Mouse (Mus musculus): ENCODE data around the gene Psma3.

The Psma3 gene

DNA sequence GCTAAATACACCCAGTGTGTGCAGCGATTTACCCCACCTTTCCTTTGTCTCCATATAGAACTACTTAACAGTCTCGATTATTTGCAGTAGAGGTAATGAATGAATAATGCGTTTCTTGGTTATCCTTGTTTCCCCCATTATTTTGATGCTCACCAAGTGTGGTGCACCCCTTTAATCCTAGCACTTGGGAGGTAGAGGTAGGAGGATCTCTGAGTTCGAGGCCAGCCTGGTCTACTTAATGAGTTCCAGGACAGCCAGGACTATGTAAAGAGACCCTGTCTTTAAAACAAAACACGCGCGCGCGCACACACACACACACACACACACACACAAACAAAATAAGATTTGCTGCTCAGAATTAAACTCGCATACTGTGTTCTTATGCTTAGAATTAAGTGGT, 985 bp downstream of the Psma3 start:
- H3K36me3 ChIP-seq (ENCODE audit: control insufficient read depth, insufficient read depth, low read length, poor library complexity, severe bottlenecking): peaks cover 5% of the 10 kb centered on the region; the same call in 1 of the 2 replicates
- H3K27me3 ChIP-seq (ENCODE audit: control insufficient read depth, insufficient read depth, low read length, poor library complexity, severe bottlenecking): no peaks in the 10 kb centered on the region
- no peak for DNase-seq (ENCODE audit: low read depth, low spot score)

DNA sequence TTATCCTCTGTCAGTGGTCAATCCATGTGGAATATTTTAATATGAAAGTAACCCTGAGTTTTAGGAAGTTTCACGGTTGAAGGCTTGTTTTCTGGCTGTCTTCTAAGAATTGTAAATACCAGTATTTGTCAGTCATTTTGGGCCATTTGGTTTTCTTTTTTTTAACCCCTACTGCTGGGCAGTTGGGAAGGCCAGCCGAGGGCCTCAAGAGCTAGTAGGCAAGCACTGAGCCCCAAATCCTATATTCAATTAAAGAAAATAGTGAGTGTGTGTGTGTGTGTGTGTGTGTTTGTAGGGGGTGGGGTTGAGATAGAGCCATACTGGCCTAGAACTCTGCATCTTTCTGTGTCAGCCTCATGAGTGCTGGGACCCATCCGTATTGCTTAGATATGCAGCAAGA, 1.5 kb downstream of the Psma3 start:
- Histone ChIP-seq H3K27me3 (ENCODE audit: control insufficient read depth, insufficient read depth, low read length, poor library complexity, severe bottlenecking) (no peaks in the 10 kb centered on the region), H3K36me3 (ENCODE audit: control insufficient read depth, insufficient read depth, low read length, poor library complexity, severe bottlenecking) (peaks cover 5% of the 10 kb centered on the region; the same call in 1 of the 2 replicates)
- no peak for DNase-seq (ENCODE audit: low read depth, low spot score)

GRCm38 (mm10) chr12:70978345-70978744, 3.9 kb downstream of the Psma3 start:
- Histone ChIP-seq H3K36me3 (ENCODE audit: control insufficient read depth, insufficient read depth, low read length, poor library complexity, severe bottlenecking) (peaks cover 9% of the 10 kb centered on the region; the same call in 1 of the 2 replicates), H3K27me3 (ENCODE audit: control insufficient read depth, insufficient read depth, low read length, poor library complexity, severe bottlenecking) (no peaks in the 10 kb centered on the region)
- DNase-seq (ENCODE audit: low read depth, low spot score): no peak

DNA sequence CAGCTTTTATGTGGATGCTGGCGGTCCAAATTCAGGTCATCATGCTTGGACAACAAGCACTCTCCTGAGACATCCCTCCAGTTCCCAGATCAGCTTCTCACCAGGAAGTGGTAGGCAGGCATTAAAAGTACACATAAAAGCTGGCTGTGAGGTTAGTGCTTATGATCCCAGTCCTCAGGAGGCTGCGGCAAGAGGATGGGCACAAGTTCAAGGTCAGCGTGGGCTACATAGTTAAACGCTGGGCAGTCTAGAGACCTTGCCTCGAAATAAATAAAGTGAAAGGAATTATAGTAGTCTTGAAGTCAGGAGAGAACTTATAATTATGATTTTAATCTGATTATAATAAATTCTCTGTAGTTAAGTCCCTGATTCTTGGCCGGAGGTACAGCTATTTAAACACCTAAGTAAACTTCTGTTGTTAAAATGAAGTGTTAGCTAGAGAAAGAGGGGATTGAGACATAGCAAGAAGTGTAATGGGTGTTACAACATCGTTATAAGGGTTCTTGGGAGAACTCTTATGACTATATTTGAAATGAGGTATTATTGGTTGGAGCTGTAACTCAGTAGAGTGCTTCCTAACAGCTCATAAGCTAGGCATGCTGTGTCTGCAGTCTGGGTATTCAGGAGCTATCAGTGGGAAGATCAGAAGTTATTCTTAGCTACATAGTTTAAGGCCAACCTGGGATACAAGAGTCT, 10.6 kb downstream of the Psma3 start:
- peaks cover 17% of the 10 kb centered on the region; the same call in 1 of the 2 replicates for H3K36me3 ChIP-seq (ENCODE audit: control insufficient read depth, insufficient read depth, low read length, poor library complexity, severe bottlenecking)
- H3K27me3 ChIP-seq (ENCODE audit: control insufficient read depth, insufficient read depth, low read length, poor library complexity, severe bottlenecking): no peaks in the 10 kb centered on the region
- DNase-seq (ENCODE audit: low read depth, low spot score): no peak

DNA sequence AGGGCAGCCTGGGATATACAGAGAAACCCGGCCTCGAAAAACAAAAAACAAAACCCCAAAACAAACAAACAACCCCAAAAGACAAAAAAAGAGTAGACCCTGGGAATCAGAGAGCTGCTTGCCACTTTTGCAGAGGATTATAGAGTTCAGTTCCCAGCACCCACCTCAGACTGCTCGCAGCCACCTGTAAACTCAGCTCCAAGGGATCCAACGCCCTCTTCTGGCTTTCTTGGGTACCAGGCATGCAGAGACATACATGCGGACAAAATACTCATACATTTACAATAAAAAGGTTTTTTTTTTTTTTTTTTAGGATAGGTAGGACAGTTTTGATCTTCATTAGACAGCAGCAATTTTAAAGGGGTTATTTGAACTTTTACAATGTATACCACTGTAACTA, 22.8 kb downstream of the Psma3 start:
- H3K27me3 ChIP-seq (ENCODE audit: control insufficient read depth, insufficient read depth, low read length, poor library complexity, severe bottlenecking): no peaks in the 10 kb centered on the region
- peaks cover 11% of the 10 kb centered on the region for H3K36me3 ChIP-seq (ENCODE audit: control insufficient read depth, insufficient read depth, low read length, poor library complexity, severe bottlenecking)
- no peak for DNase-seq (ENCODE audit: low read depth, low spot score)

DNA sequence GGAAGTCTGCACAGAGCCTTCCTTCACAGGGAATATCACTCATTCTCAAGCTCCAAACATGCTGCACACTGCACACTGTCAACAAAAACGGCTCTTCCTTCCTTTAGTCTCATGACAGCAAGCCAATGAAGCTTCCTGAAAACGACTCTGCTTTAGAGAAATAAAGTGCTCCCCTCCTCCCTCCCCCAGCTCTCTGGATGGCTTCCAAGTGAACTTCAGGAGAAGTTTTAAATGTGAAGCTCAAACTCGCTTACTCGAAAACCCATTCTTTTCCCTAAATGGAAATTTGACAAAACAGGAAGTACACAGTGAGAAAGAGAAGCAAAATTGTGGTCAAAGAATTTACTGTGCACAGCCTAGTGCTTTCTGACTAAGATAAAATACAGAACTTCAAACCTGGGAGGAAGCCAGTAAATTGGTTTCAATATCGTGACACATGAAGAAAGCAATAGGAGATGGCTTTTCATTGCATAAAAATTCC, 25.0 kb downstream of the Psma3 start:
- Histone ChIP-seq H3K27me3 (ENCODE audit: control insufficient read depth, insufficient read depth, low read length, poor library complexity, severe bottlenecking) (no peaks in the 10 kb centered on the region), H3K36me3 (ENCODE audit: control insufficient read depth, insufficient read depth, low read length, poor library complexity, severe bottlenecking) (peaks cover 6% of the 10 kb centered on the region)
- peak; percentile 68 for DNase-seq (ENCODE audit: low read depth, low spot score)

DNA sequence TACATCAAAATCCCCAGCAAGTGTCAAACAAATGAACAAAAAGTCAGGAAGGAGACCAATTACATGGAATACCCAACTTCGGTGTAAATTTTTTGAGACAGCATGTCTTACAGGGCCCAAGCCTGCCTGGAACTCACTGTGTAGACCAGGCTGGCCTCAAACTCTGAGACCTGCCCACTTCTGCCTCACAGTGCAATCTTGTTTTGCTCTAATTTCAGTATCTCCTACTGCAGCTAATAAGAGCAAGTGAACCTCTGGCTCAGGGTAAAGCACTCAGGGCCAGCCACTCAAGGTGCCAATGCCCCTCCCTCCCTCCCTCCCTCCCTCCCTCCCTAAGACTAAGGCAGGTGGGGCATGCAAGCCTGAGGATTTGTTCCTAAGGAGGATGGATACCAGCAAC, 25.9 kb downstream of the Psma3 start:
- DNase-seq (ENCODE audit: low read depth, low spot score): no peak
- no peaks in the 10 kb centered on the region for H3K27me3 ChIP-seq (ENCODE audit: control insufficient read depth, insufficient read depth, low read length, poor library complexity, severe bottlenecking)

DNA sequence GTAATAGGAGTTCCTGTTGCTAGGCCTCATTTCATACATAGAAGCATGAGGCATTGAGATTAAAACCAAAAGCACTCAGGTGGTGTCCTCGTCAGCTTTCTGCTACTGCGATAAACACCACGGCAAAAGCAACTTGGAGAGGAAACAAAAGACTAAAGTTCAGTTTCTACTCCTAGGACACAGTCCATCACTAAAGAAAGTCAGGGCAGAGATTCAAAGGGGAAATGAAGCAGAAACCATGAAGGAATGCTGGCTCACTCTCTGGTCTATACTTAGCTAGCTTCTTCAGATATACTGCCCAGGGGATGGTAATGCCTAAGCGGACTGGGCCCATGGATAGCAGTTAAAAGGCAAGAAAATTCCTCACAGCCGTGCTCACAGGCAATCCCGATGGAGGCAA, 27.0 kb downstream of the Psma3 start:
- no peak for DNase-seq (ENCODE audit: low read depth, low spot score)
- Histone ChIP-seq H3K27me3 (ENCODE audit: control insufficient read depth, insufficient read depth, low read length, poor library complexity, severe bottlenecking) (no peaks in the 10 kb centered on the region), H3K36me3 (ENCODE audit: control insufficient read depth, insufficient read depth, low read length, poor library complexity, severe bottlenecking) (peaks cover 11% of the 10 kb centered on the region)

More for the DNA sequence above, 25.9 kb downstream of the Psma3 start:
- peaks cover 6% of the 10 kb centered on the region for H3K36me3 ChIP-seq (ENCODE audit: control insufficient read depth, insufficient read depth, low read length, poor library complexity, severe bottlenecking)

DNA sequence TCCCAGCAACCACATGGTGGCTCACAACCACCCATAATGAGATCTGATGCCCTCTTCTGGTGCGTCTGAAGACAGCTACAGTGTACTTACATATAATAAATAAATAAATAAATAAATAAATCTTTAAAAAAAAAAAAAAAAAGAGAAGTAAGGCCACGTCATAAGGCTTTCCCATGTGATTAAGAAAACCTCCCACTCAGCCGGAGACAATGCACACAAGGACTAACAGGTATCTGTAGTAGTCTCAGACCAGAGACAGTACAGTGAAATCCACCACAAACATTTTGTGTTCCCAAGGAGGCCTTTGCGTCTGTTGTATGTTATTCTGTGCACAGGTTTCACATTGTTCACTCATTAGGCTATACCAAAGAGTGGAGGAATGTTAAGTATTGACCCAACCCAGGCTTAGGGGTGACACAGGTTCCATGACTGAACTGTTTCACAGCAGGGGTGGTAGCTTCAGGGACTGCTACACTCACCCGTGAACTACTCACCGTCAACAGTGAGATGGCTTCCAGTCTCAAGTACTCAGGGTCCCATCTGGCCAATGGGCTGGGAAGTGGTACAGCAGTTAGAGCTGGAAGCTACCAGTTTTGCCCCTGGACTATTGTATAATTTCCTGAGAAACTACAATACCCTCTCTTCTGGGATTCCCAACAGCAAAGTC, 29.5 kb downstream of the Psma3 start:
- DNase-seq (ENCODE audit: low read depth, low spot score): peak; percentile 51
- Histone ChIP-seq H3K36me3 (ENCODE audit: control insufficient read depth, insufficient read depth, low read length, poor library complexity, severe bottlenecking) (peaks cover 13% of the 10 kb centered on the region), H3K27me3 (ENCODE audit: control insufficient read depth, insufficient read depth, low read length, poor library complexity, severe bottlenecking) (no peaks in the 10 kb centered on the region)

GRCm38 (mm10) chr12:71006141-71006540, 31.7 kb downstream of the Psma3 start:
- no peaks in the 10 kb centered on the region for H3K27me3 ChIP-seq (ENCODE audit: control insufficient read depth, insufficient read depth, low read length, poor library complexity, severe bottlenecking)
- peaks cover 18% of the 10 kb centered on the region for H3K36me3 ChIP-seq (ENCODE audit: control insufficient read depth, insufficient read depth, low read length, poor library complexity, severe bottlenecking)
- no peak for DNase-seq (ENCODE audit: low read depth, low spot score)

DNA sequence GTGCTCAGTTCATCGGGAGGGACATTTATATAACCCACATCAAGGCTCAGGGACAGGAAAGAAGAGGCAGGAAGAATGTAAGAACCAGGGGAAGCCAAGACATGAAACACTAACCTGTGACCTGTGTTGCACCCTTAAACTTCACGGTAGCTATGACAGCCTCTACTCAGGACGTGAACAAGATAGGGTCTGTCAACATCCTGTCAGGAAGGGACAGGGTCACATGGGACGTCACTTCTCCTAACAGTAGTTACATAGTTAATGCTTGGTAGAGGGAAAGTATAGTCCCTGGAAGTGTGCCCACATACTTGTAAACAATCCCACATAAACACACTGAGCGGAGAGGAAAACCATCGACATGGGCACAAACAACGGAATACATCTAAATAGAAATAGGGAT, 32.5 kb downstream of the Psma3 start:
- peaks cover 18% of the 10 kb centered on the region for H3K36me3 ChIP-seq (ENCODE audit: control insufficient read depth, insufficient read depth, low read length, poor library complexity, severe bottlenecking)
- DNase-seq (ENCODE audit: low read depth, low spot score): no peak
- no peaks in the 10 kb centered on the region for H3K27me3 ChIP-seq (ENCODE audit: control insufficient read depth, insufficient read depth, low read length, poor library complexity, severe bottlenecking)

DNA sequence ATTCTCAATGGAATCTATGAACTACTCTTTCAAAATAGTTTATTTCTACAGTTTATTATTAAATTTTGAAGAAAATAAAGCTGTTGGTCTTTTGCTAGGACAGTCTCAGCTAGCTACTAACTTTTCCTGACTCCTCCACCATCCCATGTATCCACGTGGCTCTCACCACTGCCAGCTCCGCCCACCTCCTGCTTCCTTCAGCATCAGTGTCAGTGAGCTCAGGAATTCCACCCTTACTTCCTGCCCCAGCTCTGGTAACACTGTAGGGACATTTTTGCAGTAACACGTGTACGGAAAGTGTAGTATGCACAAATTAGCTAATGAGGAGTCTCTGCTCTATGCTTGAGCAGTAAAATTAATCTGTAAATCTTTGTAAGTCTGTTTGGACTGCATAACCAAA, 35.3 kb downstream of the Psma3 start:
- DNase-seq (ENCODE audit: low read depth, low spot score): no peak
- H3K27me3 ChIP-seq (ENCODE audit: control insufficient read depth, insufficient read depth, low read length, poor library complexity, severe bottlenecking): no peaks in the 10 kb centered on the region
- H3K36me3 ChIP-seq (ENCODE audit: control insufficient read depth, insufficient read depth, low read length, poor library complexity, severe bottlenecking): peaks cover 23% of the 10 kb centered on the region

GRCm38 (mm10) chr12:71014845-71015362, 40.5 kb downstream of the Psma3 start:
- Histone ChIP-seq H3K36me3 (ENCODE audit: control insufficient read depth, insufficient read depth, low read length, poor library complexity, severe bottlenecking) (peaks cover 12% of the 10 kb centered on the region), H3K27me3 (ENCODE audit: control insufficient read depth, insufficient read depth, low read length, poor library complexity, severe bottlenecking) (no peaks in the 10 kb centered on the region)
- no peak for DNase-seq (ENCODE audit: low read depth, low spot score)

DNA sequence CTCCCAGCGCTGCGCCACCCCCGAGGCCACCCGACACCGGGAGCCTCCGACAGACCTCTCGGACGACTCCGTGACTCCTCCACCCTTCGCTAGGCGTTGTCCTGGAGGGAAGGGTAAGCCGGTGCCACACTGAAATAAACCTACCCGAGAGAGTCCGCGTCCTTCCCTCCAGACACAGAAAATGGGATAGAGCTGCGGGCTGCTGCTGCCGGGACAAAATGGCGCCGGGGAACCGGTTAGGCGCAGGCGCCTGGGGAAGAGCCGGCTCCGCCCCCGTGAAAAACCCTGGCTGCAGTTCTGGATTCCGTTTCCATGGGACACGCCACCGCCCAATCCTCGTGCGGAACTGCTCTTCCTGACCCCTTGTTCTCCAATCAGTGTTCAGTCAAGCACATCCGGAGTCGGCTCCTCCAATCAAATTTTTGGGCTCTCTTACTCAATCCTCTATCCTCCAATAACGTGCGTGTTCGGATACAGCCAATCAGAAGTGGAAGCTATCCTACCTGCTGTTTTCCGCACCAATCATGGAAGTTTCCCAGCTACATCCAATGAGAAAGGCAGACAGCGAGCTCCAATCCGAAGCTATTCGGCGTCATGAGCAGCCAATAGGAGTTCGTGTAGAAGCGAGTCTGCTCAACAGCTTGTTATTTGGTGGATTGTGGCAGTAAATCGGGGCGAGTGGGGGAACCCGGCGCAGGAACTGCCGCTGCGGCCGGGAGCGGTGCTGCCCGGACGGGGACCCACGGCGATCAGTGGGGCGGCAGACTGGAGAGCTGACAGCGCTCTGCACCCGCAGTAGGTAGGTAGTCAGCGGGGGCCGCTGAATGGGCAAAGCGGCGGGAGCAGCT, 41.2 kb downstream of the Psma3 start, which contains the start of gene Arid4a:
Arid4a (plus strand) TSS at position 628 of the 848 bp plus-strand sequence.
- Histone ChIP-seq H3K27me3 (ENCODE audit: control insufficient read depth, insufficient read depth, low read length, poor library complexity, severe bottlenecking) (no peaks in the 10 kb centered on the region), H3K36me3 (ENCODE audit: control insufficient read depth, insufficient read depth, low read length, poor library complexity, severe bottlenecking) (peaks cover 13% of the 10 kb centered on the region)
- peak; percentile 99 for DNase-seq (ENCODE audit: low read depth, low spot score)

DNA sequence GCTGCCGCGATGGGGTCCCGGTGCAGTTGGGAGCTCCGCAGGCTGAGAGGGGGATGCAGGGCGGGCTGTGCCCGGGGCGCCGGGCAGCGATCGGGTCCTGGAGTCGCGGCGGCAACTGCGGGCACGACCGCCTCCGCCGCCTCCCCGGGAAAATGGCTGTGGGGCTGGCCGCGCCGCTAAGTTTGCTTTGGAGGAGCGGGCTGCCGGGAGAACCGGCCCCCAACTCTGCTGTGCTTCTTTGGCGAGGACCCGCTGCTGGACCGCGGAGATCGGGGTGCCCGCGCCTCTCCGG, 41.7 kb downstream of the Psma3 start:
- DNase-seq (ENCODE audit: low read depth, low spot score): no peak
- H3K36me3 ChIP-seq (ENCODE audit: control insufficient read depth, insufficient read depth, low read length, poor library complexity, severe bottlenecking): peaks cover 17% of the 10 kb centered on the region

More for the DNA sequence above, 41.7 kb downstream of the Psma3 start:
- H3K27me3 ChIP-seq (ENCODE audit: control insufficient read depth, insufficient read depth, low read length, poor library complexity, severe bottlenecking): no peaks in the 10 kb centered on the region

All from splenic B cell, adult 2 months (primary cell).